Mouse (Mus musculus) heart, adult 11 months (tissue): ENCODE results near the gene Meis2.
A peak's percentile ranks its signal among the peaks of the same experiment; 100 is the strongest.

Experiments used
- DNase-seq: peaks from one replicate; pipeline ENCODE4 v3.0.0; 2022

The Meis2 gene

GRCm38 (mm10) chr2:115893113-115893512 is 172.5 kb downstream of the Meis2 start:
- DNase-seq, result no peak

GRCm38 (mm10) chr2:115890715-115891114 is 174.9 kb downstream of the Meis2 start:
- DNase-seq, result no peak

DNA sequence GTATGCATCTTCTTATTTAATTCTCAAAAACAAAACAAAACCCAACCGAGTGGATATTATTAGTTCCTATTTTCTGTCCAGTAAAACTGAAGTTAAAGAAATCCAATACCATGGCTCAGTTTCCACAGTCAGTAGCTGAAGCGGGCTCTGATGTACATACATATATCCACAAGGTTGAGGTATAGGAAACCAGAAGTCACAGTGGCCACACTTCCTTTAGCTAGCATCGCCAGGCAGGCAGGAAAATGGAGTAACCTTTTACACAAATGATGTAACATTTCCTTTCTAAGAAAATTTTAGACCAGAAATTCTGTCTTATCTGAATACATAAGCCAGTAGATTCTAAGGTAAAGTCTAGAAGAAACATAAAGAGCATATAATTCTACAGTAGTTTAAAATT is 175.6 kb downstream of the Meis2 start:
- no peak for DNase-seq

- peak; percentile 73 for DNase-seq
Observed at GRCm38 (mm10) chr2:115889212-115889611, 176.4 kb downstream of the Meis2 start.

- DNase-seq, result peak; percentile 77
Observed at GRCm38 (mm10) chr2:115888336-115889077, 177.1 kb downstream of the Meis2 start.

GRCm38 (mm10) chr2:115887631-115888030 is 178.0 kb downstream of the Meis2 start:
- peak; percentile 78 for DNase-seq

DNA sequence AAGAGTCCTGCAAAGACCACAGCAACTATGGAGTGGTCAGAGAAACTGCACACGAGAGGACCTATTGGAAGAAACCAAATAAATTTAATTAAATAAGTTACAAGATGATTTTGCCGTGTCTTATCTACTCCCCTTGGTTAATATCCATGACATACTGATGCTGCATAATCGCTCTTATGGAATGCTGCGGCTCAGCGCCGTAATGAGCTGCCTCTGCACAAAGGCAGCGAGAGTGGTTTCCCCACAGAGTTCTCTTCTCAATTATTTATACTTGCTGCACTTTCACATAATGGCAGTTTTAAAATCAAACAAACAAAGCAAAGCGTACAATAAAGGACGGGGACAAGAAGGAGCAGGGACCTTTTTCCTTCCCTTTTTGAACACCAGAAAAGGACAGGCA is 181.5 kb downstream of the Meis2 start:
- no peak for DNase-seq

GRCm38 (mm10) chr2:115883520-115883919 is 182.1 kb downstream of the Meis2 start:
- DNase-seq, result no peak

DNA sequence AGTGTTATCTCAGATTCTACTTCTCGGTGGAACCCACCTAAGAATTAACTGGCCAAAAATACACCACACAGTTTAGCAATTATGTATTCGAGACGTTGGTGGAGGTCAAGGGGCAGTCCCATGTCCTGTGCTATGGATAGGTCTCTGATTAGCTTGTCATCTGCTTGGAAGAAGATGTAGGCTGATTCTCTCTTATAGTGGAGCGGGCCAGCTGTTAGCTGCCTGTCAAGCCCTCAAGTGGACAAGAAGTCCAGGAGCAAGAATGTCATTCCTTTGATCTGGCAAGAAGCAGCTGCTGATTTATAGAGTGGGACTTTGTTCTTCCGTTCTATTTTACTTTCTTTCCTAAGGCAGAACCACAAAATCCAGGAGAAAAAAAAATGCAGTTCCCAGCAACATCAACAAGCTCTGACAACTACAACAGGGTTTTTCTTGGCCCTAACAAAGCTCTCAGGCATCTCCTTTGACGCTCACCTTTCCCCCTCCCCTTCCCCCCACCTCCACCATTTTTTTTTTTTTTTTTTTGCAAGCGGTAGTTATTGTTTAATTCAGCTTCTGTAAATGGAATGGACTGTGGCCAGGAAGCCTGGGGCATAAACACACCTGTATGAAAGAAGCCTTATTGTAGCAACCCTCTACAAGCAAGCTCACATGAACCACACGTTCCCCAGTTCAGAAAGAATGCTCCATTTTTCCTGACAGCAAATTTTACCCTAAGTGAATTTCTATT is 189.7 kb downstream of the Meis2 start:
- DNase-seq, result peak; percentile 37

GRCm38 (mm10) chr2:115872851-115873250 is 192.8 kb downstream of the Meis2 start:
- peak; percentile 78 for DNase-seq

DNA sequence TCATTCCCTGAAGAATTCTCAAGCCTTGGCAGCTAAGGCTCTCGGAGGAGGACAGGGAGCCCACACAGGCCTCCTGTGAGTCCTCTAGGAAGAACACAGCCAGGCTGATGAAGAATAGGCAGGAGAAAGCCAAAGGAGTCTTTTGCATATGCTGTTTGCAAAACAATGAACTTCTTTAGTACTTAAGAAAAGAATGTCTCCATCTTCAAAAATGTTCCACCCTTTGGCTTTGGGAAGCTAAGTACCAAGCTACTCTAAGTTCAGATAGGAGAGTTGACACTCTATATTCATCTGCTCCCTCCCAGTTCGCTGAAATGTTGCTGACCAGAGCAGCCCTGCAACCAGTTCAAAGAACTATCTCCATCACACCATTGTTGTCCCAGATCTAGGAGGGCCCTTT is 195.7 kb downstream of the Meis2 start:
- DNase-seq, result peak; percentile 39

DNA sequence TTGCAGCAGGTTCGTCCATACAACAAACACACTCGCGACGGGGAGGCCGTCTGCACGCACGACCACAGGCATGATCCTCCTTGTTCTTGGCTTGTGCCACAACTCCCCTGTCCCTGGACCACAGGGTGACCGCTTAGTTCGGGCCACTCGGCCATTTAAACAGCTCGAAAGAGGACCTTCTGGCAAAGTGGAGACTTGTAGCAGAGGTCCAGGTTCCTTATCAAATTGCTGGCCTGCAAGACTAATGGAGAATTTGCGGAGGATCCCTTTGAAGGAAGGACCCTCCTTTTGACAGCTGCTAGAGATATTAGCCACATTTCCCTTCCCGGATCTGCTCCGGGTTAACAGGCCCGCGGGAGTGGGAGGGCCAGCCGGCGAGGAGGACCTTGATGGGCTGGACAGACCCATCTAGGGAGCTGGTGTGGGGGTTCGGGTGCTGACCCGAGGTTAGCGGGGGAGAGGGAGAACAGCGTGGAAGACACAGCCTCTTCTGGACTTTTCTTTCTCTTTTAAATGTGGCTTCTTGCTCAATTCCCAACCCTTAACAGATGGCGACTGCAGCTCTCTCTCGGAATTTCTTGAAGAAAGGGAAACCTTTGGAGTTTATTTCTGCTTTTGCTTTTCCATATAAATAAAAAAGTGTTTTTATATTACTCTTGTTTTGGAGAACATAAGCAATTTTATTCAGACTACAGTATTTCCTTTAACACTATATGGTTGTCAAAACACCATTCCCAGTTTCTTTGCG is 204.9 kb downstream of the Meis2 start:
- DNase-seq, result peak; percentile 95

DNA sequence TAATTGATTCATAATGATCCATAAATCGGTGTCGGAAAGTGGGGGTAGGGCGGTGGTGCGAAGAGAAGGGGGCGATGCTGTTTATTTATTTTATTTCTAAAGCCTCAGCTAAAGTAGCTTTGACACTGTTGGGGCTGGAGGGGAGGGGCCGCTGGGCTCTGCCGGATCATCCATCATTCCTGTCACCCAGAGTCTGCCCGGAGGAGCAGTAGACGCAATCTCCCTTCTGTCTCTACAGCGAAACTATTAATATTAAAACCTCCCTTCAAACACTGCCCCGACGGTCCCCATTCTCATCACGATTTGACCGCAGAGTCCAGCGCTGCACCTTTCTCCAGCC is 205.5 kb downstream of the Meis2 start:
- no peak for DNase-seq

DNA sequence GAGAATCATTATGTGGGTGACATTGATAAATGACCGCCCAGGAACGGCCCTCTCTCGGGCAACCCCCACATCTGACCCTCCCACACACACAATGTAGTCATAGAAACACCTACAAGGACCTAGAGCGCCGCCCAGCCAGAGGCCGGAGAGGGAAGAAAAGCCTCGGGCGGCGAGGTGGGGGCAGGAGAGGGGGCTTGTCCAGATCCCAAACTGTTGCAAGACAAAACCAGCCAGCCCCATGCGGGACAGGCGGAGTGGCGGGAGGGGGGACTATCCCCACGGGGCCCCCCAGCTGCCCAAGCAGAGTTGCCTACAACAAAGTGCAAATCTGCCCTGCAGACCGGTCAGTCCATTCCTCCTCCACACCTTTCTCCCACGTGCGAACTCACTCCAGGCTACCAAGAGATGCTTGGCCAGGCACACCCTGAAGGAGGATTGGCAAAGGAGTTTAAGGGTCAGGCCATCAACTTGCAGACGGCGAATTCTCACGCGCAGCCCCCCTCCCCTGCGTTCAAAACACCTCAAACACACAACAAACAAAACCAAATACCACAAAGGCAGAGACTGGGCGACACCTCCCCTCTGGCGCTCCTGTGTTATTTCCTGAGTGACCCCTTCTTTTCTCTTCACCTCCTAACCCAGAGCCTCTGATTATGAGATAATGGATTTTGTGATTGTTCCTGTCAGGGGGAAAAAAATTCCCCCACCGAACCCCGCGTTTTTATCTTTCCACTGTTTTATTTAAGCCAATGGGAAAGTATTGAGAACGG is 206.1 kb downstream of the Meis2 start:
- DNase-seq, result peak; percentile 90

- peak; percentile 61 for DNase-seq
Observed at GRCm38 (mm10) chr2:115858927-115859326, 206.7 kb downstream of the Meis2 start.

DNA sequence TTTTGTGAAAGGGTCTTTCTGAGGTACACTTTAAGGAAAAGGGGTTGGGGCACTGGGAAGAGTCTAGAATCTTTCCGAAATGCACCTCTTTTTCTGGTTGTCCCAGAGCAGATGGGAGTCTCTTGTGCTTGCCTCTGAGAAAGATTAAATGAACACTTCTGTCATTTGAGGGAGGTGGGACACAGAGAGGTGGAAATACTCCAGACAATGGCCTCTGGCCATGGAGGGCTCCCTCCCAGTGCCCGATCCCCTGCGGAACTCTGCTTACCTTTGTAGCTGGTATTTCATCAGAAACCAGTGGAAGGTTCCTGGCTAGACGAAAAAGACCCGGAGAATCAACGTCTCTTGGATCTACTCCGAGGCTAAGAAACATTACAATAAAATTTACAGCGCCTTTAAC is 207.4 kb downstream of the Meis2 start:
- DNase-seq, result peak; percentile 83

DNA sequence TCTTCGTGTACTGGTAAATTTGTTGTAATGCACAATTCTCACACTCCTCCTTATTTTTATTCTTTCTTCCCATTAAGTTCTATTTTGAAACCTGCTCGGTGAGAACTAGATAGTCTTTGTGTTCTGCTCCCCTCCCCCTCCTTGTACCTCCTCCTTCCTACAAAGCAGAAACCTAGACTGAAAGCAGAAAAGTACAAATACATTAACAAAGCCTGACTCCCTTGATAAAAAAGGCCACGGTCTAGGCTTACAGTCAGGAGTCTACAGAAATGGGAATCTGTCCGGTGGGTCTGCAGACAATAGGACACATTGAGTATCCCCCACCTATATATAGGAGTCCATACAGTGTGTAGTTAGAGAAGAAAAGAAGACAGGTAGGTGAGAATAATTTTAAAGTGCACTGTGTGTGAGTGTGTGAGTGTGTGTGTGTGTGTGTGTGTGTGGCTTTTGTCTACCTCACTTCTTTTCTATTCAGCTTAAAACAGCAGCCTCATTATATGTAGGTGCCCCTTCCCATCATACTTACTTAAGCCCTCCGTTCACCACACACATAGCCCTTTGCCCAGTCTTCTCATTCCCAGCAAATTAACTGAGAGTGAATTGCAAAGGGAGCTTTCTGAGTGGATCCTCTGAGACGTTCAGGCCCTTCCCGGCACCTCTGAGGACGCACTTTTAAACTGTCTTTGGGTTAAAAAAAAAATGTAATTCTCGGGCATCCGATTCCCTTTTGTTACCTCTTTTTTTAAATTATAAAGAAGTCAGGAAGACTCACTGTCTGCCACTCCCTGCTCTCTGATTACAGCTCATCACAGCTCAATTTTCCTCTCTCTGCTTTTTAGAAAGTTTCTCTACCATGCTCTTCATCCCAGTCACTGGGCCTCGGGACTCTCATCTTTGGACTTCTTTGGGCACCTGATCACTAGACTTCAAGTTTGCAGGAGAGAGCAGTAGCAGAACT is 208.2 kb downstream of the Meis2 start:
- peak; percentile 63 for DNase-seq

DNA sequence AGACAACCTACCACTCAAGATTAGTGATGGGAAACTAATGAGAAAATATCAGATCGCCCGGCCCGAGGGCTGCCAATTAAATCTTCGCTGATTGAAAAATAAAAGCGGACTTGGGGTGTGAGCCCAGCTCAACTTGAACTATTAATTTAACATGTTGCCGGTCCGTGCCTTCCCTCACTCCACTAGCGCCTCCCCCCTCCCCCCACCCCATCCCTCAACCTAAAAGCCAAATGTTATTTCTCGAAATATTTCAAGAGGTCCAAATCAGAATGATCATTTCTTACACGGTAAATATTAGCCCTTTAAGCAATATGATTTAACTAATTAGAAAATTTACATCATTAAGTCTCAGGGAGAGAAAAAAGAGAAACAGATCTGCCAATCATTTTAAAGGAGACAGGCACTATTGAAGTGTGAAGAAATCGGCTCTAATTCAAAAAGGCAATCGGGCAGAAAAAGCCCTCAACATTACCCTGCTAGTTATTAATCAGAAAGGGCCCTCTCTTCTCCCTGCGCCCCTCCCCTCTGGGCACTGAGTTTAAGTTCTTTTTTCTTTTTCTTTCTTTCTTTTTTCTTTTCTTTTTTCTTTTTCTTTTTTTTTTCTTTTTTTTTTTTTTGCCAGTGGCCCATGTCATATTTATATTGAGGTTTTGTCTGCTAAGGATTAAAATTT is 209.1 kb downstream of the Meis2 start:
- peak; percentile 53 for DNase-seq

DNA sequence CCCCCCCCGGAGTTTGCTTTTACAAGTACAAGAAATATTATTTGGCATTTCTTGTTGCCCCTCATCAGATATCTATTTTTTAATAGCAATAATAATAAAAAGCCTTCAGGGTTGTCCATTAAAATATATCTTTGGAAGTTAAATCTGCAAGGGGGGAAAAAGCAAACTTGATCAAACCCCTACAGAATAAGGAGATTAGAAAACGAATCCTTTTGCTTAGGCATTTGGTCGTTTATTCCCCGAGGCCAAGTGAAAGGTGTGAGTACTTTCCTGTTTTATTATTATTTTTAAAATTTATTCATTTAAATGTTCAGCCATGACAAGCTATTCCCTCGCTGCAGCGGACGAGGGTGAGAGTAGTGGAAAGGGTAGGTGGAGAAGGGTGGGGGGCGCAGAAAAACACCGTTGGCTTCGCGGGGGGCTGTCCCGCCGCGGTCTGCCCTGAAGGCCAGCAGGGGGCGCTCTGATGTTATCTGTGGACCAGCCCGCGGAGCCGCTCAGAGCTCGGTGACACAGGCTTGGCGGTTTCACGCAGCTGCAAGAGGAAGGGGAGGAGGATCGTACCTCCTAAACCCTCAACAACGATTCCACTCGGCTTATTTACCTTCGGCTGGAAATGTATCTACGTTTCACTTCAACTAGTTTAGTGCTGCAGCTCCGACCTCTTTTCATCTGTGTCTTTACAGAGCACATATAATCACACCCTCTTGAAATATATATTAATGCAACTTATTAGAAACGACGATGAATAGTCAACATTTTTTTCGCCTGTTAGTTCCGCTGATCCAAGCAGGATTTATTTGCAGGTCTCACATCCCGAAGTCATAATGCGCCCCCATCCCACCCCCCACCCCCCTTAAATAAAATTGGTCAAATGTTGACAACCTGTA is 209.9 kb downstream of the Meis2 start:
- peak; percentile 98 for DNase-seq

DNA sequence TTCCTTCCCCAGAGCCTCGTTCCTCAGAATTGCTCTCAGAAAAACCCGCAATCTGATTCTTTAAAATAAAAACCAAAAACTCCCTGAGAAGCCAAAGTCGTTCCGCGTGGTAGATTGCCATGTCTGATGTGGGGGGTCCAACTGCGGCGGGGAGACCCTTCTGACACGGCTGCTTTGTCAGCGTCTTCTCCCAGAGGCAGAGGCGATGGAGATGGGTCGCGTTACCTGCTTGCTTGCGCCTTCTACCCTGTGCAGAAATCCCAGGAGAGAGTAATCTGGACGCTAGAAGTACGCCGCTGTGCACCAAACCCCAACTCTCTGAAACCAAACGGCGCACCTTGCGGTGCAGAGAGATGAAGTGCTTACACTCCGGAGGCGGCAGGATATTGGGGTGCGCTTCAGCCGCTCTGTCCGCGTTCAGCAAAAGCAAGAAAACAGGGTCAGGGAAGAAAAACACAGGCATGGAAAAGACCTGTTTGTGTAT is 210.8 kb downstream of the Meis2 start:
- DNase-seq, result peak; percentile 85
